Mouse (Mus musculus) frontal cortex, postnatal 10 days (tissue): Measurements from ENCODE around the gene 9330182L06Rik.
A peak's percentile ranks its signal among the peaks of the same experiment; 100 is the strongest.

Source experiments
- DNase-seq, 2 experiments: peaks; one replicate each; pipeline ENCODE4 v3.0.0; 2022; ENCODE audit warnings: low spot score in 2 of 2, mixed read lengths in 1 of 2

9330182L06Rik gene

DNA sequence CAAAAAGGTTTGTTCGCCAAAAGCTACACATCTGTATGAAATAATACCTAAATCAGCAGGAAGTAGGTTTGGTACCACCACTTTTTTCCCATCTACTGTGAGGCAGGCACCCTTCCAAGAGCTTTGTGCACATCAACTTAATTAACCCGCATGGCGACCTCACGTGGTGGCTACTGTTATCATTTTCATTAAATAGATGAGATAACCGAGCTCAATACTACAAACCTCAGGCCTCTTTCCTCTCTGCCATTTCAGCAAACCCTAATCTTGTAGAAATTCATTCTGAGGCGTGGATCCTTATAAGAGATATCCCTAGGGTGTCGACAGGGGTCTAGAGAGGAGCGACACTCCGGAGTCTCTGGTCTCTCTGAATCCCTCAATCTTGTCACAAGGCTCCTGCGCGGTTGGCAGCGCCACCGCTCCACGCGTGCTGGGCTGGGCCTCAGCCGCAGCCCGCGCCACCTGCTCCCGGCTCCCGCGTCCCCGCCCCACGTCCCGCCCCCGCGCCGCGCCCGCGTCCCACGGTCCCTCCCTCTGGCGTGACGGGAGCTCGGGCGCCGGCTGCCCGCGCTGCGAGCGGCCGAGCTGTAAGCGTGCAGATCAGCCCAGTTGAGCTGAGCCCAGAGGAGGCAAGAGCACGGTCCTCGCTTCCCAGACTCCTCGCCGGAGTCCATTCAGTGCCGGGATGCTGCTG is at the start of gene 9330182L06Rik:
Gene 9330182L06Rik, plus strand, starts transcription at position 533 of the 694 bp plus-strand sequence.
- peak; percentile 56 to 70 for DNase-seq

DNA sequence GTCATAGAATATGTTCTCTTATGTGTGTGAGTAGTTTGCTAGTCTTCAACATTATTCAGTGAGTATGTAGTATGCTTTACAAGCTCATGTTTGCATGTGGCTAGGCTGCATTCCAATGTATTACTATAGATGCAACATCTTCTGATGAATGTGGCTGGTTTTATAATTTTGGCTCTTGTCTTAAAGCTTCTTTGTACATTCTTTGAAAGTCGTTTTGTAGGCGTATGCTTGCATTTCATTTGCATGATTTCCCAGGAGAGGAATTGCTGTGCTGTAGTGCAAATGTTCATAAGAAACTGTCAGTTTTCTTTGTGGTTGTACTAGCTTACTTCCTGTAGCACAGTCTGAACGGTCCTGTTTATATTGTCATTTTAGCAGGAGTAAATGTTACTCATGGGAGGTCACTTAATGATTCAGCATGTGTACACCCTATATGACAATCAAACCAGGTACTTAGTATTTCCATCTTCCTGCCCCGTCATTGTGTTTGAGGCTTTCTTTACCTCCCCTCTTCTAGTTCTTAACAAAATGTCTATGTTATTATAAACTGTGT is 38.4 kb upstream of the 9330182L06Rik start:
- DNase-seq, result no peak

DNA sequence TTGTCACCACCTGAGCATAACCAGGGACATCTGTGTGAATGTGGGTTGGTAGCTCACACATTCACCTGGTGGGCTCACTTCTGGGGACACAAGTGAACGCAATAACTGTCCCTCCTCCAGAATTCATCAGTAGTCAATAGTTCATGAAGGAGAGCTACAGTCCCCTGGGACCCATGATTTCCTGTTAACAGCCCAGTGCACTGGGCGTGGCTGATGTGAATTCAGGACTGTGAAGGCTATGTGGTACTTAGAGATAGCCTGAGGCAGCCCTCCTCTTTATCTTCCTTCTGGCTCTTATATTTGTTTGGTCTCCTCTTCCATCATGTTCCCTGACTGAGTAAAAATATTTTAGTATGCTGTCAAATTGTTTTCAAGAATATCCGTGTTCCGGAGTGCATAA is 1.6 kb upstream of the 9330182L06Rik start:
- DNase-seq, result no peak

DNA sequence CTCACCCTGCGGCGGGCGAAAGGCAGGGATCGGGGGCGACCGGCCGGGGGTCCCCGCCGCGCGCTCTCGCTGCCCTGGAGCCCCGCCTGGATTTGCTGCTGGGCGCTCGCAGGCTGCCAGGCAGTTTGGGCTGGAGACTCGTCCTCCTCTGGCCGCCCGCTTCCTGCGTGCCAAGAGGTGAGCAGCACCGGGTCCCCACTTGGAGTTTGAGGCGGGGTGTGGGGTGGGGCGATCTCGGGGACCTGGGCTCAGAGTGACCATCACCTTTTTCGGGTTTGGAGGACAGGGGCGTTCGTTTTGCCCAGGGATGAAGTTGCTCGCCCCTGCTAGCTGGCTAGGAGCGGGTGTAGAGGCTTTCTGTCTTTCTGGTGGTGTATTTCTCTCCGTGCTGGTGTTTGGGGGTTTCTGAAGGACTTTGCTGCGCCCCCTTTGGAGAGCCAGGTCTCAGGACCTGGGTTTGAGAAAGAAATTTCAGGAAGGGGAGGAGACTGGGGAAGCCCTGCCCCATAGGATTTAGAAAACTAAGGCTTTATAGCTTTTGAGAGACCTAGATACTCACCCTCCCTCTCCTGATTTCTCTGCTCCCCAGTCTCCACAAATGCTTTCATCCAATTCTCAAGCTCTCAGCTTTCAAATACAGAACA is 484 bp downstream of the 9330182L06Rik start:
- DNase-seq, result peak in 1 of 2 experiments; percentile 21

DNA sequence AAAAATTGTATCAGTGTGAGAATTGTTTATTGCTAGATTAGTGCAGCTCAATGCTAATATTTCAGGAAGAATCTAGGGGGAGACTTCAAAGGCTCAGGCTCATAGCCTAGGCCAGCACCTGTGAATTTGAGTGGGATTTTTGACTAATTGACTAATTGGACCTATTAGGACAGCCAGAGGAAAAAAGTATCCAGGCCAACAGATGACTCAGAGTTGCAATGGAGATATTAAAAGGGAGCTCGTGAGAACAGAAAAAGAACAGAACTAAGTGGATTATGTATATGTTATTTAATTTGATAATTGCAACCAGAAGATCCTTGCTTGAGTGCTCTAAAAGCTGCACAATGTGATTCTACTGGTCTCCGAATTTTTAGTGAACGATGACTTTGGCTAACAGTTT is 3.7 kb downstream of the 9330182L06Rik start:
- no peak for DNase-seq

DNA sequence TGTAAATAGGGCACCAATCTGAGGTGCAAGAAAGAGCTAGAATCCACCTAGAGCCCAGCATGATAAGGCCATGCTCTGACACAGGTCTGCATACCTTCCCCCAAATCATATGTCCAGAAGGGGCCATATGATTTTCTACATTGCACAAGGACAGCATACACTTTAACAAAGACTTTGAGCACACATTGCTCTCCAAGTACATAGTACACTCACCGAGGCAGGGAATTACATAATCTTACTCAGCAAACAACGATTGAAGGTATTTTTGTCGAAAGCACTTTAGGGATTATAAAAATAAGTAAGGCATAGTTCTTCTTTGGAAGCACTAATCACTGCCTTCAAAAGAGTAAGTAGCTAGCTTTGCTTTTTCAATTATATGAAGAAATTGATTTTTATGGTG is 7.1 kb downstream of the 9330182L06Rik start:
- no peak for DNase-seq

DNA sequence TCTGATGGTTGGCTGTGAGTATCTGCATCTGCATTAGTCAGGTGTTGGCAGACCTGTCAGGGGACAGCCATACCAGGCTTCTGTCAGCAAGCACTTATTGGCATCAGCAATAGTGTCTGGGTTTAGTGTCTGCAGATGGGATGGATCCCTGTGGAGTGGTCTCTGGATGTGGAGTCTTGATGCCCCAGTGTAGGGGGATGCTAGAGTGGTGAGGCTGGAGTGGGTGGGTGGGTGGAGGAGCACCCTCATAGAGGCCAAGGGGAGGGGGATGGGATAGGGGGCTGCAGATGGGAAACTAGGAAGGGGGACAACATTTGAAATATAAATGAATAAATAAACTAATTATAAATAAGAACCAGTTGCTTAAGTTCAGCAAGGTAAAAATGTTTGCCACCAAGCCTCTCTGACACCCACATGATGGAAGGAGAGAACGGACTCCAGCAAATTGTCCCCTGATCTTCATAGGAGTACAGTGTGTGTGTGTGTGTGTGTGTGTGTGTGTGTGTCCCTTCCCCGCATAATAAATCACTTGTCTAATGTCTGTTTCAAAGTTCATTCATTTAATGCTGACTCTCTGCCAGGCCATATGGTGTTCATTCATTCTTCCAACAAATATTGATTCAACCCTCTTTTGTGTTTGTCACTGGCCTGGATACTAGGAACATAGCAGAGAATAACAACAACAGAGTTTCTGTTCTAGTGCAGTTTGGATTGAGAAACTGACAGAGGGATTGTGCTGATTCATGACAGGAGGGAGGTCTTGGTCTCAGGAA is 30.0 kb downstream of the 9330182L06Rik start:
- no peak for DNase-seq

DNA sequence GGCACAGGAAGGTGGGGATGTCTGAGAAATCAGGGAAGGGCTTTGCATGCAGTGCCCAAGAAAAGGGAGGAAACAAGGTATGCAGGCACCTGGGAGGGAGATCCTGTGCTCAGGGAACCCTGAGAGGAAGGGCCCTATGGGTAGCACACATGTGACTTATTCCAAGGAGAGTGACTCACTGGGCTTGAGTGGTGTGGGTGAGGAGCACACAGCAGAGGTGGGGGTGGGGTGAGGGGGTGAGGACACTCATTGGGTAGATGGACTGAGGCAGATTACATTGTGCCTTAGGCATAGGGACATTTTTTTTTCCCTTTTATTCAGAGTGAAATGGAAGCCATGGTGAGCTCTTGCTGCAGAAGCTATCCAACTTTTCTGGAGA is 30.6 kb downstream of the 9330182L06Rik start:
- DNase-seq, result no peak

DNA sequence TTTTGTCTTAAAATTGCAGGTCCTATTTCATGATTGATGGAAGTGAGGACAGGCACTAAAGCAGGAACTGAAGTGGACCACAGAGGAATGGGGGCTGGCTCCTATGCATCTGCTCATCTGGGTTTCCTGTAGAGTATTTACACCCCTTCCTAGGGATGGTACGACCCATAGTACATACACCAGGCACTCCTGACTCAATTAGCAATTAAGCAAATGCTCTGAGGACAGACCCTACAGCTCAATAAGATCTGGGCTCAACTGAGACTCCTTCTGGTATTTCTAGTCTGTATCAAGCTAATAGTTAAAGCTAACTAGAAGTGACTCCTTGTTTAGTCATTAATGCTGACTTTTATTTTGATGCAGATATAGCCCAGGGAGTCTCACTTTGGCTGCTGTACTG is 60.9 kb downstream of the 9330182L06Rik start:
- no peak for DNase-seq

DNA sequence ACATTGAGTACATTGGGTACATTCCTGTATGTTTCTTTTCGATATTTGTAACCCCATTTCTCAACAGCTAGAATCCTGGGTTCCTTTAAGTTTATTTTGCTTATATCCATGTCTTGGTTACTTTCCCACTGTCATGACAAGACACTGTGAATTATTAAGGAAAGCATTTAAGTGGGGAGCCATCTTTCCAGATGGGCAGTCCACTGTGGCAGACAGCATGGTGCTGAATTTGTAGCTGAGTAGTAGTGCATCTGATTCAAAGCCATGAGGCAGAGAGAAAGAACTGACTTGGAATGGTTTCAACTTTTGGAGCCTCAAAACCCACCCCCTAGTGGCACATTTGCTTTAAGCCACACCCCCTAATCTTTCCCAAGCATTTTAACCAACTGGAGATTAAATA is 61.6 kb downstream of the 9330182L06Rik start:
- DNase-seq, result no peak

DNA sequence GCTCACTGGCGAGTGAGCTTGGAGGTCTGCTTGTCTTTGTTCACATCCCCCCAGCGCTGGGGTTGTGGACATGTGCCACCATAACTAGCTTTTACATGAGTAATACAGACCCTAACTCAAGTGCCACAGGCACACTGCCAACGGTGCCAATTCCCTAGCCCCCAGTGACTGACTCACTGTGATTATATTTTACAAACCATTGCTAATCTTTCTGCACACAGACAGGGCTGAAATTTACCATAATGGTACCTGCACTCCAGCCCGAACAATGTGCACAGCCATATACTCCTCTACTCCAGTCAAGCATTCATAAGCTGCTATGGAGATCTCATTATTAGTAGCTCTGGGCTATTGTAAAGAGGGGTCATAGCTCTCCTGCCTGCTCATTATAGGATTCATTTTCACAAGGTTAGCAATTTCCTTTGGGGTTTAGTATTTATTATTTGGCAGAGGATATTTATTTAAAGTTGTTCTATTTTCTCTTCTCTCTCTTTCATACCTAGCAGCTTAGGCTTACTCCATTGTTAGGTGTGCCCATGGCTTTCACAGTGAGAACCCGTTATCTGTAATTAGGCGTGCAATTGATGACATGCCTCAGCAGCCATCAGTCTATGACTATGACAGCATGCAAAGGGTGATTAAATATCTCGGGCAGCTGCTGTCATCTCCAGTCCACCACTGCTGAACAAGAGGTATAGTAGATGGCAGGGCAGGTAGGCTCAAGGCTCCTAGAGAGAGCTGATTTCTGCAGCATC is 73.0 kb downstream of the 9330182L06Rik start:
- DNase-seq, result no peak

DNA sequence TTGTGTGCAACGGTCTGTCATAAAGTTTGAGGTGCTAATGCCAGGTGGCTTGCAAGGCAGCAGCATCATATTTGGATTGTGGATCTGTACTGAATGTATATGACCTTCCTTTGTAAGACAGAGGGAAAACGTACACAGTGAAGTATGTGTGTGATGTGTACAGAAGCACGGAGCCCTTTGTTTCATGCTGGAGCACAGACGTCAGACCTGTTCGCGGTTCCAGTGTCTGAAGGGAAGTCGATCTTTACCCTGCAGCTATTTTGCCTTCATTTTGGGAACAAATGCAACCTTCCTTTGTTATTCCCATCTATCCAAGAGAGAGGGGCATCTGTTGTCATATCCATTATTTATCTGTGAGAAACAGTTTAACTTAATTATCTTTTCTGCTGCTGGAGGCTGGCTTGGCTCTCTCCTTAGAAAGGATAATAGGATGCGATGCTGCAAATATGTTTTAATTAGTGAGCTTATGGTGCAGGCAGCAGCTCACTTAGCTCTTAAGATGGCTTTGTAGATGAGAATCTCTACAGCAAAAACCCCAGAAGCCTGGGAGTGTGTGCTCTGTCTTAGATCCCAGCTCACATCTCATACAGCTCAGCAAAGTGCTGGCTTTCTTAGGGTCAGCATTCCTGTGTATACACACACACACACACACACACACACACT is 73.7 kb downstream of the 9330182L06Rik start:
- DNase-seq, result no peak

DNA sequence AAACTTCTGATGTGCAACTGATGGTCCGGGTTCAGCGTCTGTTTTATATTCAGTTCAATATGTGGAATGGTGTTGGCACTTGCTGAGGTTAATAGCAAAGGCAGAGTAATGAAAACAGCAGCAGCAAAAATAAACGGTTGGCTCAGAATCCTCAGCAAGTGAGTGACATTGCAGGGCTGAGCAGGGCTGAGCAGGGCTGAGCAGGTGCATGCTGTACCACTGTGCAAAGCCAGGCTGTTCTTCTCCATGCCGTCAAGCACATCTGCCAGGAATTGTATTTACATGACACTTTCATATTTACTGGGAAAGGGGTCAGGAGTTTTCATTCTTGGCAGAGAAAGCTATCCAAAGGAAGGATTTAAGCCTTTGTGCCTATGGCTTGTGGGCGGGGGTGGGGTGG is 78.7 kb downstream of the 9330182L06Rik start:
- no peak for DNase-seq

DNA sequence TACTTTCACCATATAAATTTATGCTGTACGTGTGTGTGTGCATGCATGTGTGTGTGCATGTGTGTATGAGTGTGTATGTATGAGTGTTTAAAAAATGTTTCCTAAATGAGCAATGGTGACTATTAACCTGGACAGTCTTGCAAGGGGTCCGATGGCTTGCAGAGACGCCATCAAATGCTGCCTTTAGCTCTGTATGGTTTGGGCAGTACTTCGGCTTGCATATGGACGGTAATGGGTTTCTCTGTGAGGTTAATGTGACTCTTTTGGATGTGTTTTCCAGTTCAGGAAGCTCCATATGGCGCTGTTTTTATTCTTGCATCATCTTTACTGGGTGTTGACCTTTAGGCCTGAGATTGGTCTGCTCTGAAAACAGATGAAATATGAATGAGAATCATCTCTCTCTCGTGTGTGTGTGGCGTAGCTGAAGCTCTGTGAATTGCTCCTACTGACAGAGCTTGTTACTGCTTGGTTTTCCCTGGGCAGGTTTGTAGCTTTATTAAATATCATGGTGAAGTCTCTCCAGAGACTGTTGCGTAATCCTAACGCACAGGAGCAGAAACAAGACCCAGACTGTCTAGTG is 79.2 kb downstream of the 9330182L06Rik start:
- DNase-seq, result no peak

DNA sequence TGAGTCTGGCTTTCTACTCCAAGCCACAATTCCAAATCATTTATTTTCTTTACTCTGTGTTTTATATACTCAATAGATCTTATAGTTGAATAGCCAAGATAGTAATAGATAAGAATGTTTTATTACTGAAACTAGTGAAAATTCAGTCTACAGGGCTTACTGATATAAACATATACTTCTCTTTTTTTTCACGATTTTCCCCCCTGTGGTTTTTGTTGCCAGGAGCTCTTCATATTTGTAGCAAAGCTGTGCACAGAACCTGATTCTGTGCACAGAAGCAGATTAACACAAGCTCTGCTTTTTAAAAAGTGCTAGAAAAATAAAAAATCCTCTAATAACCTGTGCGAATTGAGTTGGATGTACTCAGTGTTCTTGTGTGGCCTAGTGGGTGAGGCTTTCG is 79.7 kb downstream of the 9330182L06Rik start:
- no peak for DNase-seq

DNA sequence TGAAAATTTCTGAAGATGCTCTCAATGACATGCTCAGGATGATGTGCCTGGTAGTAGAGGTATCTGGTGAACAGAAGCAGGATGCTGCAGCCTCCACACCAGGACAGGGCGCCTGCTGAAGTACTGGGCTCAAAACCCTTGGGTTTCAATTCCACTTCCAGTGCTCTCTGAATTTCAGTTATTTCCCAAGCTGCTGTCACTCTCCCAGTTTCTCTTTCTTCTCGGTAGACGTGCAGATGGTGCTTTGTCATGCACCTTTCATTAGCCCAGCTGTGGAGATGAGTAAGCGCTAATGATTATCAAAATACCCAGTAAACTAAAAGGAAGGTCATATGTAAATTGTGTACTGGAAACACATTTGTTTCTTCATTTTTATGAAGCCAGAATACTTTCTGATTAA is 80.6 kb downstream of the 9330182L06Rik start:
- no peak for DNase-seq

DNA sequence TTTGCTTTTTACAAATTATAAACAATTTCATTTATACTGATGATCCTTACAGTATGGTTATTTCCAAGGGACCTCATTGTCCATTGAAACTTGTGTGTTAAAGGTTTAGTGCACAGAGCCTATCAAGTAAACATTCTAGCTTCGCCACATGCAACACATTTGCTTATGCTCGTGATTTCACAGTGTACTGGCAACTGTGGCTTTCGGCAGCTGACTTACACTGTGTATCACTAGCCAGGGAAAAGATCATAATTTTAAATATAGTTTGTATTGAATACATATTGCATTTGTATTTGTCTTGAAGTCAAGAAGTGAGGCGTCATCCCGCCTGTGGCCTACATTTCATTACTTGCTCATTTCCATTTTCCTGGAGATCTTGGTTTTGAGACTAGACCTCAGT is 86.2 kb downstream of the 9330182L06Rik start:
- no peak for DNase-seq

DNA sequence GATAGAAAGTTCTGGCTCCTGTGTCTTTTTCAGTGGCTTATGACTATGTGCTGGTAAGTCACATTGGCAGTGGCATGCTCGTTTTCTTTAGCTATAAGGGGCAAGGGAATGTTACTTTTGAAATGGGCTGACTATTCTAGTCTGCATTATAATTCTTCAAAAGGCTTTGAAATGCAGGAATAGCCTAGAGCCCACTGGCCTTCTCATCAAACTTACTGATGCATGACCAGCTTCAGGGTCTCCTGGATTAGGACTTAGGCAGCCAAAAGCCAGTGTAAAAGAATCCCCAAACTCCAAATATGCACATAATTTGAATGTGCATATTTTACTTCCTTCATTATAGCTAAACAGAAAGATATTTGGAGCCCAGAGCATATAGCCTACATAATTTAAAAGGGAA is 86.7 kb downstream of the 9330182L06Rik start:
- no peak for DNase-seq

DNA sequence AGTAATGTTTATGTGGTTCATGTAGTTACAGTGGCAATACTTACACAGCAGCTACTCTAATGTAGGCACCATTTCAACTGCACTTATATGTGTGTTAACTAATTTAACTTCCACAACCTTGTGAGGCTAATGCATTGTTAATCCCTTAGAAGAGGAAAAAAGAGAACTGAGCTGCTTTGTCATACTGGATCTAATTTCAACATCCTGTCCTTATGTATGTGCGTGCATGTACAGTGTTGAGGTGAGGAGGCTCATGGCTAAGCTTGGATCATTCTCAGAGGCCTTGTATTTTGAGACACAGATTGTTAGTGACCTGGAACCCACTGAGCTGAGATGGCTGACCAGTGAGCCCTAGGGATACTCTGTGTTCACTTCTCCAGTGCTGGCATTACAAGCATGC is 88.3 kb downstream of the 9330182L06Rik start:
- no peak for DNase-seq

DNA sequence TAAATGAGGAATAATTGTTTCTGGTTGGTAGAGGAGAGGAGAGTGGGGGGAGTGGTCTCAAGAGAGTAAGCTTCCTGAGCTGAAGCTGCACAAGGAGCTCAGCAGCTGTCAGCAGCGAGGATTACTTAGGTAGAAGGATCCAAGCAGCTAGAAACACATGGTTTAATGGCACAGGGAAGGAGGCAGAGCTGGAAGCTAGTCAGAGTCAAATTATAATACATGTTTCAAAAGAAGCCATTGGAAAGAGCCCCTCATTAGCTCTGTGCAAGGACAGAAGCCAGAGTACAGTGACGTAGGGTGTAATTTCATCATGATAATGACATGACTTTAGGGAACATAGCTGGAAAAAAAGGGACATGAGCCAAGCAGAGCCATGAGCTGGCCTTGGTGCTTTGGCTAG is 92.2 kb downstream of the 9330182L06Rik start:
- DNase-seq, result no peak
